Mouse (Mus musculus) midbrain, embryonic 15.5 days (tissue): ENCODE results near the gene Tcf7. TPM values are rescaled to one million over a fixed set of nuclear protein-coding genes. Genes with fewer than 3 reads are reported as not detected.

Experiments
- ATAC-seq: fragments of 200-750 bp; cut with Nextera tagmentation; replicated peaks from 2 replicates; pipeline ENCODE4 v1.8.0; 2017; ENCODE audit warnings: moderate TSS enrichment
- H3K27ac ChIP-seq: fragments of 300-500 bp; sonication (generic); 2 replicates; pipeline ENCODE4 v1.5.1; 2015; ENCODE audit warnings: mild to moderate bottlenecking, inconsistent platforms
- H3K27me3 ChIP-seq: fragments of 300-500 bp; sonication (generic); replicated peaks from 2 replicates; pipeline ENCODE4 v1.6.1; 2015; ENCODE audit warnings: inconsistent platforms
- H3K36me3 ChIP-seq: fragments of 300-500 bp; sonication (generic); replicated peaks from 2 replicates; pipeline ENCODE4 v1.6.1; 2015; ENCODE audit warnings: inconsistent platforms
- H3K4me1 ChIP-seq: fragments of 300-500 bp; sonication (generic); 2 replicates; pipeline ENCODE4 v1.6.1; 2015; ENCODE audit warnings: inconsistent platforms
- H3K4me2 ChIP-seq: fragments of 300-500 bp; sonication (generic); 2 replicates; pipeline ENCODE4 v1.6.1; 2015; ENCODE audit warnings: inconsistent platforms, mild to moderate bottlenecking, moderate library complexity
- H3K4me3 ChIP-seq: fragments of 300-500 bp; sonication (generic); 2 replicates; pipeline ENCODE4 v1.5.1; 2015; ENCODE audit warnings: mild to moderate bottlenecking, inconsistent platforms
- H3K9ac ChIP-seq: fragments of 300-500 bp; sonication (generic); 2 replicates; pipeline ENCODE4 v1.6.1; 2015; ENCODE audit warnings: mild to moderate bottlenecking, inconsistent platforms
- H3K9me3 ChIP-seq: fragments of 300-500 bp; sonication (generic); 2 replicates; pipeline ENCODE4 v1.6.1; 2016; ENCODE audit warnings: inconsistent platforms
- WGBS: fragments of 180-500 bp; shearing (Covaris S2); methylation state at CpG from one replicate; pipeline ENCODE4 v1.1.7; 2015; ENCODE audit warnings: mixed read lengths; 5-methylcytosine and 5-hydroxymethylcytosine counted together
- polyA plus RNA-seq: library from polyadenylated mRNA; unstranded; fragments of >200 nt; fragmentation: Nextera tagmentation; extraction: Ambion mirVana; gene quantifications from 2 replicates; pipeline ENCODE4 v1.2.1, GENCODE M21; 2015

Tcf7 gene
- polyA plus RNA-seq, 1 experiment from 2014 or later: 5.1 TPM

DNA sequence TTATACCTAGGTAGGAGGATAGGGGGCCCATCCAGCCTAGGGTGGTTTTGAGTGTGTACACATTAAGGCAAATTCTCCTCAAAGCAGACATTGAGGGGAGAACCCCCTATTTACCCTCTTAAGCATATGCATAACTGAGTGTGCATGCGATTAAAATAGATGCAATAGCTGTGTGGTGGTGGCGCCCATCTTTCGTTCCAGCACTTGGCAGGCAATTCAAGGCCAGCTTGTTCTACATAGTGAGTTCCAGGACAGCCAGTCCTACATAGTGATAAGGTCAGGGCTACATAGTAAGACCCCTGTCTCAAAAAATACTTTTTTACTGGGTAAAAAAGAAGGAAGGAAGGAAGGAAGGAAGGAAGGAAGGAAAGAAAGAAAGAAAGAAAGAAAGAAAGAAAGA, 19.9 kb upstream of the Tcf7 start:
- H3K4me2 ChIP-seq: no peak overlapping the region

DNA sequence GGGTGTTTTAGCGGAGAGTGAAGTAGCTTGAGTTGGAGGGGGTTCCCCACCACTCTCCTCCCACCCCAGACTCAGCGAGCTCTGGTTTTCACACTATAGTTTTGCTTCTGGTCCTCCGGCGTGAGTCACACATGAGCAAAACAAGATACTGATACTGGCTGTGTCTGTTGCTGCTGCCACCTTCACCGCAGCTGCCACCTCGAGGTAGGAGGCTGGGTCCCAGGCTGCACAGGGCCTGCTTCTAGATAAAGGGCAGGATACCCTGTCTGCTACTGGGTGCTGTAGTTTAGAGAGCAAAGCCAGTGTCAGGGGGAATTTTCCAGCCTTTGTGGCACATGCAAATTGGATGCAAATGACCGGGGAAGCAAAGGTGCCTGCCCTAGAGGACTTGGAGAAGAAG, 16.9 kb upstream of the Tcf7 start:
- WGBS: 72% methylated on average over 7 of the region's 7 CpGs
- Histone ChIP-seq H3K27ac (no peak overlapping the region), H3K4me1 (no peaks in the 10 kb centered on the region), H3K4me2 (no peak overlapping the region), H3K4me3 (no peak overlapping the region), H3K36me3 (no peaks in the 10 kb centered on the region), H3K9ac (no peak overlapping the region), H3K9me3 (no peaks in the 10 kb centered on the region), H3K27me3 (no peaks in the 10 kb centered on the region)
- no peak for ATAC-seq

More for the DNA sequence above, 19.9 kb upstream of the Tcf7 start:
- no peak overlapping the region for H3K4me3 ChIP-seq
- no peak overlapping the region for H3K9ac ChIP-seq
- no peaks in the 10 kb centered on the region for H3K9me3 ChIP-seq
- 89% methylated on average over 3 of the region's 3 CpGs for WGBS
- H3K36me3 ChIP-seq: no peaks in the 10 kb centered on the region
- no peaks in the 10 kb centered on the region for H3K27me3 ChIP-seq
- no peak overlapping the region for H3K27ac ChIP-seq
- no peak for ATAC-seq
- no peaks in the 10 kb centered on the region for H3K4me1 ChIP-seq

DNA sequence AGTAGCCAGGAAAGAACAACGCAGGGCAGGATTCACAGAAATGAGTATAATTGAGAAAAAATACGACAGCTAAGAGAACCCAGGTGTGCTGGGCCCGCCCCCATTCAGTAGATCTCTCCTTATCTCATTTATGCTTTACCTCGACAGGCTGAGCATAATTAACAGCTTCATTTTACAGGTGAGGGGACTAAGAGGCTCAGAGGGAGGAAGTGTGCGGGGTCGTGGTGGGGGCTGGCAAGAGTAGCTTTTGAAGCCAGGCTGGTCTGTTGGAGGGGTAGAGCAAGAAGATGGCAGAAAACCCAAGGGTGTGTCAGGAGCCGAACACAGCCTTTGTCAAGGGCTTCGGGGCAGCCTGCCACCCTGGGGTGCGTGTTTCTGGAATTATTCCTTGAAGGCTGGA, 16.1 kb upstream of the Tcf7 start:
- WGBS: 80% methylated on average over 9 of the region's 9 CpGs
- Histone ChIP-seq H3K27me3 (no peaks in the 10 kb centered on the region), H3K36me3 (no peaks in the 10 kb centered on the region), H3K9me3 (no peaks in the 10 kb centered on the region), H3K4me2 (no peak overlapping the region), H3K4me1 (no peaks in the 10 kb centered on the region), H3K4me3 (no peak overlapping the region), H3K9ac (no peak overlapping the region), H3K27ac (no peak overlapping the region)
- no peak for ATAC-seq

GRCm38 (mm10) chr11:52297352-52297751, 14.5 kb upstream of the Tcf7 start:
- no peak overlapping the region for H3K9ac ChIP-seq
- WGBS: 12% methylated on average over 9 of the region's 9 CpGs
- H3K36me3 ChIP-seq: no peaks in the 10 kb centered on the region
- H3K4me1 ChIP-seq: no peaks in the 10 kb centered on the region
- no peak for ATAC-seq
- no peak overlapping the region for H3K27ac ChIP-seq
- H3K4me3 ChIP-seq: no peak overlapping the region
- H3K27me3 ChIP-seq: no peaks in the 10 kb centered on the region
- no peak overlapping the region for H3K4me2 ChIP-seq
- no peaks in the 10 kb centered on the region for H3K9me3 ChIP-seq

DNA sequence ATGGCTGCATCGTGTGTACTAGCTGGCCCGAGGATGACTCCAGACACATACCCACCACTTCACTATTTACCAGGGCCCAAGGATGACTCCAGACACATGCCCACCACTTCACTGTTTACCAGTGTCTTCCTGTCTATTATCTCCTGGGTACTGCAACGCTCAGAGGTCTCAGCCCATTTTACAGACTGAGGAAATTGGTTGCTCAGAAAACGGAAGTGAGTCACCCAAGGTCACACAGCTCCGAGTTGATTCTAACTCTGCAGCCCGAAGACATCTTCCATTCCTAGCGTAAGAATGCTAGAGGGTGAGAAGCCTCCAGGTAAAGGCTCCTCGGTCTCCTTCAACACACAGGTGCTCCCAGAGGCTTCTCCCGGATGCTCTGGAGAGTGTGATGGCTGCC, 11.3 kb upstream of the Tcf7 start:
- no peak overlapping the region for H3K4me2 ChIP-seq
- 87% methylated on average over 9 of the region's 9 CpGs for WGBS

DNA sequence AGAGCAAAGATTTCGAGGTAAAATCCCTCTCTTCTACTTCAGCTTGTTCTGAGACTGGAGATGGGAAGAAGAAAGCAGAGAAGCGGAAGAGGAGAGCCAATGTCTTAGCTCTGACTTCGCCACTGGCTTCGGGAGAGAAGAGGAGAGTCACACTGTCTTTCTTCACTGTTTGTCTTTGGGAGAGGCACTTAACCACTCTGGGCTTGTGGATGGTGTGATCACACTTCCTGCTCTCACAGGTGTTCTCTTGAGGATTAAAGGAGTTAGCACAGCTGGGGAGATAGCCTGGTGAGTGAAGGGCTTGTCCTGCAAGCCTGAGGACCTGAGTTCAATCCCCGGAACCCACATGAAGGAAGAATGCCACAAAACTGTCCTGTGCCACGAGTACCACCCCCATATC, 10.1 kb upstream of the Tcf7 start:
- Histone ChIP-seq H3K27ac (no peak overlapping the region), H3K9ac (no peak overlapping the region), H3K4me2 (no peak overlapping the region), H3K4me1 (no peaks in the 10 kb centered on the region), H3K9me3 (no peaks in the 10 kb centered on the region), H3K36me3 (no peaks in the 10 kb centered on the region), H3K4me3 (no peak overlapping the region), H3K27me3 (no peaks in the 10 kb centered on the region)
- ATAC-seq: no peak
- 75% methylated on average over 6 of the region's 6 CpGs for WGBS

More for the DNA sequence above, 11.3 kb upstream of the Tcf7 start:
- no peaks in the 10 kb centered on the region for H3K4me1 ChIP-seq
- no peak for ATAC-seq
- H3K27ac ChIP-seq: no peak overlapping the region
- no peak overlapping the region for H3K4me3 ChIP-seq
- no peaks in the 10 kb centered on the region for H3K36me3 ChIP-seq
- H3K27me3 ChIP-seq: no peaks in the 10 kb centered on the region
- no peaks in the 10 kb centered on the region for H3K9me3 ChIP-seq
- no peak overlapping the region for H3K9ac ChIP-seq

DNA sequence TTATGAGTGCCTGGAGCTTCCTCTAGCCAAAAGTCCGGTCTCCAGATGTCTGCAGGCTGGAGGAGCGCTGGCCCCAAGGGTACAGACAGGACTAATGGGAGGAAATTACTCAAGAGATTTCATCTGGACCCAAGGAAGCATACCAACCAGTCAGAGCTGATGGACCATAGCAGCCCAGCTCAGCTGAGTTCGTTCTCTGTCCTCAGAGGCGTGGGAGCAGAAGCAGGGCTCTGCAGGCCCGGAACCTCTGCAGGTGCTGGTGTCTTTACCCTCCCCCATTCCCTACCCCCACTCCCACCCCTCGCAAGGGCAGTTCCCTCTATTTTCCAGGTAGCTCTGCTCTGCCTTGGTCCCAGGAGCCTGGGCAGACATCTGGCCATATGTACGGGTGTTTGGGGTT, 9.5 kb upstream of the Tcf7 start:
- 86% methylated on average over 7 of the region's 7 CpGs for WGBS
- no peak for ATAC-seq
- Histone ChIP-seq H3K27ac (no peak overlapping the region), H3K27me3 (no peaks in the 10 kb centered on the region), H3K4me2 (no peak overlapping the region), H3K36me3 (no peaks in the 10 kb centered on the region), H3K9me3 (no peaks in the 10 kb centered on the region), H3K4me3 (no peak overlapping the region), H3K9ac (no peak overlapping the region), H3K4me1 (no peaks in the 10 kb centered on the region)

GRCm38 (mm10) chr11:52286958-52287305, 4.1 kb upstream of the Tcf7 start:
- peaks cover 25% of the 10 kb centered on the region for H3K4me1 ChIP-seq
- no peaks in the 10 kb centered on the region for H3K9me3 ChIP-seq
- H3K36me3 ChIP-seq: no peaks in the 10 kb centered on the region
- no peak for ATAC-seq
- no peak overlapping the region for H3K9ac ChIP-seq
- no peak overlapping the region for H3K27ac ChIP-seq
- peaks cover 36% of the 10 kb centered on the region for H3K27me3 ChIP-seq
- WGBS: 11% methylated on average over 4 of the region's 4 CpGs
- no peak overlapping the region for H3K4me2 ChIP-seq
- H3K4me3 ChIP-seq: no peak overlapping the region

DNA sequence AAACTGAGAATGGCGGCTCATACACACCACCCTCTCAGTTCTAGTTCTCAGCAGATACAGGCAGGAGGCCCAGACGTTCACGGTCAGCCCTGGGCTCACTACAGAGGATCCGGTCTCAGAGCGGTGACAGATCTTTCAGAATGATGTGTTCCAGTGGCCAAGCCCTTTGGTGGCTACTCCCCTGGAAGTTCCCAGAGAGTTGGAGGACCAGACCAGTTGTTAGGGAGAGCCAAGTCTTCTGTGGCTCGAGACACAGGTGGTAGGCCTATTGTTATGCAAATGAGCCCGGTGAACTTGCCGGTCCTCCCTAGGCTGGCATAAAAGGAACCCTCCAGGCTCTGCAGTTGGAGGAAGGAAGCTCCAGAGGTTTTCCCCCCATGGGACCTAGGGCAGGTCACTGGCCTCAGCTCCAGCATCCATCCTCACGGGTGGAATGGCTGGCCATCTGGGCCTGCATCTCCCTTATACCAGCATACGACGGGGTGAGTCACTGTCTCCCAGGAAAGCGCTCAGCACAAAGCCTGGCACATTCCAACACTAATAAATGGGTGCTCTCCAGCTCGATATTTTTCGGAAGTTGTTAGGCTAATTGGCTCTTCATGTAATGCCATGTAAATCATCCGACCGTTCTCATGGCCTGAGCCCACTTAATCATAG, 3.6 kb upstream of the Tcf7 start:
- no peak for ATAC-seq
- Histone ChIP-seq H3K9me3 (no peaks in the 10 kb centered on the region), H3K27me3 (peaks cover 41% of the 10 kb centered on the region), H3K4me2 (no peak overlapping the region), H3K27ac (no peak overlapping the region), H3K36me3 (no peaks in the 10 kb centered on the region), H3K4me3 (no peak overlapping the region), H3K9ac (no peak overlapping the region), H3K4me1 (peaks cover 25% of the 10 kb centered on the region)
- WGBS: 11% methylated on average over 16 of the region's 16 CpGs

GRCm38 (mm10) chr11:52283596-52284571, 1.1 kb upstream of the Tcf7 start:
- Histone ChIP-seq H3K9ac (no peak overlapping the region), H3K4me1 (peaks cover 25% of the 10 kb centered on the region), H3K36me3 (no peaks in the 10 kb centered on the region), H3K27ac (no peak overlapping the region), H3K9me3 (no peaks in the 10 kb centered on the region), H3K27me3 (peaks cover 47% of the 10 kb centered on the region), H3K4me2 (peak overlapping the region; percentile 96), H3K4me3 (peak overlapping the region; percentile 55)
- WGBS: 8% methylated on average over 44 of the region's 44 CpGs
- peak; percentile 10; the same call in 1 of the 2 replicates for ATAC-seq

DNA sequence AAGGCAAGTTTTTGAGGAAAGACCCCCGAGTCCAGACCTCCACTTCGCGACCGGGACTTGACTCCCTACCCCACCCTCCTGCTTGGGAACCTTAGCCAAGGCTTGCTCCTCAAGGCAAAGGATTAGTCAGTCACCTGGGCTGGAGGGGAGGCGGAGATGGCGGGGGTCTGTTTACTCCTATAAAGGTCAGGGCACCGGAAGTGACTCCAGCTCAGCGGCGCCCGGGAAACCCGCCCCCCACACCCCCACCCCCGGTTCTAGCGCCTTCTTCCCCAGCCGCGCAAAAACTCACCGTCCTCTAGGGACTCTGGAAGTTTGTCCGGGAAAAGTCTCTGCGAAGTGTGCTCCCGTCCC, 417 bp downstream of the Tcf7 start:
- peaks cover 25% of the 10 kb centered on the region for H3K4me1 ChIP-seq
- 0 out of 2 replicates have a peak, but pooled peaks have one; percentile 13 for ATAC-seq
- no peaks in the 10 kb centered on the region for H3K36me3 ChIP-seq
- peak overlapping the region; percentile 51; the same call in 1 of the 2 replicates for H3K9ac ChIP-seq
- H3K4me2 ChIP-seq: peak overlapping the region; percentile 96
- no peaks in the 10 kb centered on the region for H3K9me3 ChIP-seq
- H3K27me3 ChIP-seq: peaks cover 47% of the 10 kb centered on the region
- H3K27ac ChIP-seq: no peak overlapping the region
- WGBS: under 1% methylated on average over 19 of the region's 19 CpGs
- peak overlapping the region; percentile 55 for H3K4me3 ChIP-seq

GRCm38 (mm10) chr11:52281568-52282328, 1.1 kb downstream of the Tcf7 start:
- peaks cover 47% of the 10 kb centered on the region for H3K27me3 ChIP-seq
- H3K9me3 ChIP-seq: no peaks in the 10 kb centered on the region
- no peak for ATAC-seq
- peak overlapping the region; percentile 96 for H3K4me2 ChIP-seq
- WGBS: 64% methylated on average over 19 of the region's 19 CpGs
- H3K4me1 ChIP-seq: peaks cover 22% of the 10 kb centered on the region
- peak overlapping the region; percentile 55 for H3K4me3 ChIP-seq
- no peak overlapping the region for H3K9ac ChIP-seq
- H3K36me3 ChIP-seq: no peaks in the 10 kb centered on the region
- no peak overlapping the region for H3K27ac ChIP-seq
